Mouse (Mus musculus) G1E-ER4 (cell line): ENCODE data around the gene Eef2. TPM values are rescaled to one million over a fixed set of nuclear protein-coding genes. Genes with fewer than 3 reads are reported as not detected.

ENCODE experiments used
- GATA1 ChIP-seq: IDR thresholded peaks from one replicate; pipeline ENCODE4 v1.8.0; 2012; ENCODE audit warnings: low read length, inconsistent platforms
- polyA plus RNA-seq: library from polyadenylated mRNA; stranded (reverse); fragments of >175 nt; gene quantifications from 2 replicates; pipeline ENCODE4 v1.2.3, GENCODE M21; 2012

Gene Eef2
- polyA plus RNA-seq, 1 experiment, result 1,558 TPM

GRCm38 (mm10) chr10:81189821-81190220 lies 13.4 kb downstream of the Eef2 start:
- TF ChIP-seq GATA1, result no peak

DNA sequence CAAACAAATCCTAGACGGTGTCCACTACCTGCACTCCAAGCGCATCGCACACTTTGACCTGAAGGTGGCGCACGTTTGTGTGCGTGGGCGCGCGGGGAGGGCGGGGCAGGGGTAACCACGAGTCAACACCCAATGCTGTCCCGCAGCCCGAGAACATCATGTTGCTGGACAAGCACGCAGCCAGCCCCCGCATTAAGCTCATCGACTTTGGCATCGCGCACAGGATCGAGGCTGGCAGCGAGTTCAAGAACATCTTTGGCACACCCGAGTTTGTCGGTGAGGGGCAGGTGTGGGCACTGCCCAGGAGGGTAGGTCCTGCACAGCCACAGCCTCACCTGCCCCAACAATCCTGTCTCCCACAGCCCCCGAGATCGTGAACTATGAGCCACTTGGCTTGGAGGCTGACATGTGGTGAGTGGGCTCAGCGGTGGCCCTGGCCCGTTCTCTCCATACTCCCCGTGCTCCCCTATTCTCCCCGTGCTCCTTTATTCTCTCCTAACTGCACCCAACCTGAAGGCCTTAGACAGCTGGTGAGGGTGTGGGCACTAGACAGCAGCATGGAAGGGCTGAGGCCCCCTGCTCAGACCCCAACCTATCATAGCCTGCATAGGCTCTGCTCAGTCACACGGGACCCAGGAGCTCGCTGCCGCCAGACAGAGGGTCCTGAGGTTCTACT lies 13.9 kb downstream of the Eef2 start:
- no peak for TF ChIP-seq GATA1

DNA sequence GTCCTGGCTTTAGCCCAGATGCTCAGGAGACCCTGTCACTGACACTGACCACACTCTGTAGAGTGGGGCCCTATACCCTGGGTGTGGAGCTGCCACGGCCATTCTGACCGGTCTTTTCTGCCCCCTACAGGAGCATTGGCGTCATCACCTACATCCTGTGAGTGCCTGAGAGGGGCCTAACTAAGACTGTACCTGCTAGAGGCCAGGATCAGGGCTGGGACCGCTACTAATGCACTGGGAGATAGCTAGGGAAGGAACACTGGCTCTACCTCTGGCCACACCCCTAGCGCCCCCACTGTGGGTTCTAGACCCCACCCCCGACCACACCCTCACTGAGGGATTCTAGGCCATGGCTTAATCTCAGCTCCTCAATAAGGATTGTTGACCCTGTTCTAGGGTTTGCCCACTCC lies 14.5 kb downstream of the Eef2 start:
- TF ChIP-seq GATA1, result no peak

- TF ChIP-seq GATA1, result no peak
Measured at GRCm38 (mm10) chr10:81191342-81191982, 15.0 kb downstream of the Eef2 start.

DNA sequence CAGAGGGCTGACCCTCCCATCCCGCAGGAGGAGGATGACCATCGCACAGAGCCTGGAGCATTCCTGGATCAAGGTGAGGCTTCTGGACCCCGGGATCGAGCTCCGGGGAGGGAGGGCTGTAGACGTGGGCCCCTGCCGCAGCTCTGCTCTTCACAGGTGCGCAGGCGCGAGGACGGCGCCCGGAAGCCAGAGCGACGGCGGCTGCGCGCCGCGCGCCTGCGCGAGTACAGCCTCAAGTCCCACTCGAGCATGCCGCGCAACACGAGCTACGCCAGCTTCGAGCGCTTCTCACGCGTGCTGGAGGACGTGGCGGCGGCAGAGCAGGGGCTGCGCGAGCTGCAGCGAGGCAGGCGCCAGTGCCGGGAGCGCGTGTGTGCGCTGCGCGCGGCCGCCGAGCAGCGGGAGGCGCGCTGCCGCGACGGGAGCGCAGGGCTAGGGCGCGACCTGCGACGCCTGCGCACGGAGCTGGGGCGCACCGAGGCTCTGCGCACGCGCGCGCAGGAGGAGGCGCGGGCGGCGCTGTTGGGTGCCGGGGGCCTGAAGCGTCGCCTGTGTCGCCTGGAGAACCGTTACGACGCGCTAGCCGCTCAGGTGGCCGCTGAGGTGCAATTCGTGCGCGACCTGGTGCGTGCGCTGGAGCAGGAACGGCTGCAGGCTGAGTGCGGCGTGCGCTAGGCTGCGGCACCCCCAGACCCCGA lies 16.0 kb downstream of the Eef2 start:
- TF ChIP-seq GATA1, result no peak

- no peak for TF ChIP-seq GATA1
Measured at GRCm38 (mm10) chr10:81192968-81193501, 16.6 kb downstream of the Eef2 start.

GRCm38 (mm10) chr10:81193991-81194774 lies 17.8 kb downstream of the Eef2 start:
- no peak for TF ChIP-seq GATA1

- TF ChIP-seq GATA1, result no peak
Measured at GRCm38 (mm10) chr10:81195300-81195699, 18.9 kb downstream of the Eef2 start.

- TF ChIP-seq GATA1, result no peak
Measured at GRCm38 (mm10) chr10:81196470-81197065, 20.1 kb downstream of the Eef2 start.

DNA sequence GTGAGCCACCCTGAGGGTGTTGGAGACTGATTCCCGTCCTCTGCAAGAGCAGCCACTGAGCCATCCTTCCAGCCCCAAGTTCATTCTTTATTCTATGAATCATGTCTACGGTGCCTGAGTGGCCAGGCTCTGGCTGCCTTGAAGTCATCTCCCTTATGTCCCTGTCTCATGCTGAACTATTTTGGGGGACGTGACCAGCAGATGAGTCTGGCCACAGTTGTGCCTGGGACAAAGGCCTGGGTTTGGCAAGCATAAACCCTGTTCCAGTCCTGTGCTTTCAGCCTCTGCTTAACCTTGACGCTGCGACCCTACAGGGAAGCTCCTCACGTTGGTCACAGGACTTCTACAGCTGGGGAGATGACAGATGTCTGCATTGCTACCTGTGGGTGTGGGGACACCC lies 20.9 kb downstream of the Eef2 start:
- no peak for TF ChIP-seq GATA1

DNA sequence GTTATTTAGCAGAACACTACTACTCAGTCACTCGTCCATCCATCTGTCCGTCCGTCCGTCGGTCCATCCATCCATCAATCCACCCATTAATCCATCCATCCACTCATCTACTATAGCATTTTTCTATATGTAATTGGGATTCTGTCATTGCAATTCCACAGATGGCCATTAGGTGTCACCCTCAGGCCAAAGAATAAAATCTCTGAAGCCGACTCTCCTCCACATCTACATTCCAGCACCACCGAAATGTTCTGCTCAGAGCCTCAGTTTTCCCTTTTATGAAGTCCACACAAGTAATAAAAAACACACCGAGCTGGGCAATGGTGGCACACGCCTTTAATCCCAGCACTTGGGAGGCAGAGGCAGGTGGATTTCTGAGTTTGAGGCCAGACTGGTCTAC lies 21.8 kb downstream of the Eef2 start:
- no peak for TF ChIP-seq GATA1

DNA sequence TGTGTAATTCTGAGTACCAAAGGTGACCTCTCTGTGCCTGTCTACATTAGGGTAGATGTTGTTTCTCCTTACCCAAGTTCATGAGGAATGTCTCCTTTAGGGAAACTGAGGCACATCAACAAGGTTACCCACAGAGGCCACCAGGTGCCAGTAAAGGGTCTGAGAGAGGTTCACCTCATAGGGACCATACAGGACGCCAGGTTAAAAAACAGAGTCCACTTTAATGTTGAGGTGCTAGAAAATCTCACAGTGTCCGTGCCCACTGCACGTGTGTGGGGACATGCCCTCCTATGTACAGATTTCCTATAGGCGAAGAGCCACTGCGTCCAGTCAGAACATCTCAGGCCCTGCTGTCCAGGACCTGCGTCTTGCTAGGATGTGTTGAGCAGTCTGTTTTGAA lies 22.6 kb downstream of the Eef2 start:
- no peak for TF ChIP-seq GATA1

DNA sequence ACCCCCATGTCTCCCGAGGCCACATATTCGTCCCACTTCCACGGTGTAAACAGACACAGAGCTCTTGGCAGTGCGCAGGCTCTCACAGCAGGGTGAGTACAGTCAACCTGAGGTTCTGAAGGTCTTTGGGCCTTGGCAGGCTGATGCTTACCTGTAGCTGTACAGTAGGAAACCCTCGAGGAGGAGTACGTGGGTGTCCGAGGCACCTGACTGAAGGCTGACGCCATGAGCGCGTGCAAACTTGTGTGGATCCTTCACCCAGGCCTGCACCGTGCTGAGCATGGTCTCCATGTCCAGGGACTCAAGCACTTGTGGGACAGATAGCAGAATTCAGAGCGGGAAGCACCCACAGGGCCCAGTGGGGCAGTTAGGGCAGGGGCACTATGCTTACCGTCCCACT lies 23.7 kb downstream of the Eef2 start:
- no peak for TF ChIP-seq GATA1

- TF ChIP-seq GATA1, result no peak
Measured at GRCm38 (mm10) chr10:81200605-81201287, 24.3 kb downstream of the Eef2 start.
